Comparison of ENCODE assay signal across 9 mouse cellular contexts in the genomic region with DNA sequence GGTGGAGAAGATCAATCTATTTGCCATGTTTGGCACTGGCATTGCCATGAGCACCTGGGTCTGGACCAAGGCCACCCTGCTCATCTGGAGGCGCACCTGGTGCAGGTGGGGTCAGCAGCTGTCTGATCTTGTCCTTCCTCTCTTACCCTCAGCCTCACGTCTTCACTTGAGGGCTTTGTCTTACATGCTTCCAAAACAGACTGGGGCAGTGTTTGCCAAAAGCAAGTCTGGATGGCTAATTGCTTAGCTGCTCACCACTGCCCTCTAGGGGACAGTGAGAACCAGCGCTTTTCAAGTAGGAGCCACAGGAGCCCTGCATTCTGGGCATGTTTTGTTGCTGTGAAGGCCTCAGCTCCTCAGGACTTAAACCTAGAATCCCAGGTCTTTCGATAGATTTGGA. TPM values are rescaled to one million over a fixed set of nuclear protein-coding genes. Genes with fewer than 3 reads are reported as not detected.
DNase-seq lines count a peak whose midpoint lies in the region; ATAC-seq and TF ChIP-seq lines count a peak whose summit lies in the region.
"Had no signal": no experiment of that assay in that cellular context is flagged by ENCODE, and none has a peak within 500 bp of the region (broad histone marks: within the 10 kb centered on the region; RNA-seq: fewer than 3 reads in every experiment).

No protein-coding gene starts in this region.

- H3K27me3 ChIP-seq in heart, embryonic 11.5 days (ENCODE audit: control insufficient read depth, insufficient read depth, low read length): no peaks in the 10 kb centered on the region
- no peaks in the 10 kb centered on the region for H3K27me3 ChIP-seq in forebrain, embryonic 16.5 days (replicated peaks; ENCODE audit: control insufficient read depth, insufficient read depth, low read length)
- no peaks in the 10 kb centered on the region for H3K27me3 ChIP-seq in hindbrain, postnatal 0 days (ENCODE audit: insufficient read depth, low read length)
- H3K27me3 ChIP-seq in midbrain, embryonic 11.5 days (ENCODE audit: control insufficient read depth, insufficient read depth, low read length): no peaks in the 10 kb centered on the region

- ATAC-seq in heart, embryonic 11.5 days (replicated peaks; ENCODE audit: insufficient number of reproducible peaks, low FRiP score, low TSS enrichment): no peak
- peak; percentile 43 for ATAC-seq in forebrain, embryonic 16.5 days
- peak; percentile 49; the same call in 1 of the 2 replicates for ATAC-seq in hindbrain, postnatal 0 days
- ATAC-seq in midbrain, embryonic 11.5 days (ENCODE audit: low FRiP score): peak; percentile 52

- H3K4me2 ChIP-seq in heart, embryonic 11.5 days: no peak overlapping the region
- H3K4me2 ChIP-seq in forebrain, embryonic 16.5 days (ENCODE audit: low read length): no peak overlapping the region
- no peak overlapping the region for H3K4me2 ChIP-seq in hindbrain, postnatal 0 days (ENCODE audit: low read depth, low read length)
- H3K4me2 ChIP-seq in midbrain, embryonic 11.5 days: no peak overlapping the region

- no peak overlapping the region for H3K27ac ChIP-seq in heart, embryonic 11.5 days (ENCODE audit: low read depth, low read length)
- H3K27ac ChIP-seq in forebrain, embryonic 16.5 days (ENCODE audit: low read length): no peak overlapping the region
- no peak overlapping the region for H3K27ac ChIP-seq in hindbrain, postnatal 0 days
- H3K27ac ChIP-seq in left cerebral cortex, adult 2 months: no peak overlapping the region
- H3K27ac ChIP-seq in midbrain, embryonic 11.5 days (ENCODE audit: low read depth, low read length): no peak overlapping the region

- peaks cover 19% of the 10 kb centered on the region for H3K36me3 ChIP-seq in heart, embryonic 11.5 days (ENCODE audit: control insufficient read depth, insufficient read depth, low read length)
- H3K36me3 ChIP-seq in forebrain, embryonic 16.5 days (ENCODE audit: control insufficient read depth, insufficient read depth): no peaks in the 10 kb centered on the region
- H3K36me3 ChIP-seq in hindbrain, postnatal 0 days (ENCODE audit: insufficient read depth, low read length): no peaks in the 10 kb centered on the region
- H3K36me3 ChIP-seq in midbrain, embryonic 11.5 days (ENCODE audit: control insufficient read depth, insufficient read depth, low read length): peaks cover 11% of the 10 kb centered on the region; the same call in 1 of the 2 replicates

- no peak overlapping the region for H3K9ac ChIP-seq in heart, embryonic 11.5 days (ENCODE audit: low read depth, low read length)
- H3K9ac ChIP-seq in forebrain, embryonic 16.5 days (replicated peaks; ENCODE audit: low read depth, low read length): no peak overlapping the region
- H3K9ac ChIP-seq in hindbrain, postnatal 0 days (replicated peaks; ENCODE audit: low read length): no peak overlapping the region
- no peak overlapping the region for H3K9ac ChIP-seq in midbrain, embryonic 11.5 days (ENCODE audit: low read length)

- H3K4me1 ChIP-seq in heart, embryonic 11.5 days (ENCODE audit: control insufficient read depth, insufficient read depth, low read length): no peaks in the 10 kb centered on the region
- 0 out of 2 replicates have a peak, but pooled peaks cover 5% of the 10 kb centered on the region for H3K4me1 ChIP-seq in forebrain, embryonic 16.5 days (replicated peaks; ENCODE audit: control insufficient read depth, insufficient read depth, low read length)
- H3K4me1 ChIP-seq in hindbrain, postnatal 0 days (ENCODE audit: insufficient read depth, low read length): no peaks in the 10 kb centered on the region
- H3K4me1 ChIP-seq in midbrain, embryonic 11.5 days (ENCODE audit: control insufficient read depth, insufficient read depth, low read length): no peaks in the 10 kb centered on the region

- intact Hi-C loops in left cerebral cortex, adult 2 months (cut with DNase I): loop anchor here (1.0 to 10.0 kb wide), 2 partner anchors 46 to 206 kb away; no protein-coding TSS in a partner anchor

- no peaks in the 10 kb centered on the region for H3K9me3 ChIP-seq in heart, embryonic 11.5 days (replicated peaks; ENCODE audit: control insufficient read depth, low read length)
- no peaks in the 10 kb centered on the region for H3K9me3 ChIP-seq in forebrain, embryonic 16.5 days (ENCODE audit: control insufficient read depth, low read length)
- H3K9me3 ChIP-seq in hindbrain, postnatal 0 days (ENCODE audit: low read length): no peaks in the 10 kb centered on the region
- H3K9me3 ChIP-seq in midbrain, embryonic 11.5 days (ENCODE audit: control insufficient read depth, low read length): no peaks in the 10 kb centered on the region
- H3K9me3 ChIP-seq: megakaryocyte, embryonic 14.5 days had no signal

- peak; percentile 80 to 89 for DNase-seq in heart, adult 18-20 months
- peak; percentile 76 for DNase-seq in cerebellum, adult 11 months
- DNase-seq in hindbrain, postnatal 0 days (ENCODE audit: low spot score): peak; percentile 89
- DNase-seq in left cerebral cortex, adult 2 months (ENCODE audit: extremely low spot score in 1 of 2, low spot score in 2 of 2): peak; percentile 67 to 75
- peak; percentile 93 for DNase-seq in midbrain, embryonic 11.5 days (ENCODE audit: low spot score, missing footprints)
- DNase-seq in spleen, postnatal 36 days (ENCODE audit: low spot score in 2 of 2): peak; percentile 32 to 54

- H3K4me3 ChIP-seq in heart, embryonic 11.5 days (ENCODE audit: low read depth, low read length): no peak overlapping the region
- H3K4me3 ChIP-seq in forebrain, embryonic 16.5 days (replicated peaks; ENCODE audit: low read length): no peak overlapping the region
- no peak overlapping the region for H3K4me3 ChIP-seq in hindbrain, postnatal 0 days (ENCODE audit: low read length)
- H3K4me3 ChIP-seq in left cerebral cortex, adult 2 months: no peak overlapping the region
- H3K4me3 ChIP-seq in midbrain, embryonic 11.5 days (ENCODE audit: low read depth, low read length): no peak overlapping the region
- H3K4me3 ChIP-seq: megakaryocyte, embryonic 14.5 days had no signal

- peak; percentile 94 for TF ChIP-seq CTCF in hindbrain, postnatal 0 days (IDR thresholded peaks at IDR 0.05; ENCODE audit: low read depth)
- peak; percentile 91 for TF ChIP-seq CTCF in left cerebral cortex, adult 2 months (IDR thresholded peaks at IDR 0.05)

- 40% methylated on average over 4 of the region's 4 CpGs for WGBS in heart, embryonic 11.5 days (ENCODE audit: insufficient replicate concordance)
- WGBS in forebrain, embryonic 16.5 days: 41% methylated on average over 4 of the region's 4 CpGs
- 33% methylated on average over 4 of the region's 4 CpGs for WGBS in hindbrain, postnatal 0 days
- WGBS in midbrain, embryonic 11.5 days: 44% methylated on average over 4 of the region's 4 CpGs

RNA-seq across cellular contexts. Expression of gene Ahcyl2, which starts 9.4 kb away (rescaled TPM):
- total RNA-seq in heart, adult 18-20 months (2021): 10 to 100 TPM; 21.8 to 24.2 TPM
- polyA plus RNA-seq in heart, embryonic 11.5 days (2014; fragmentation: Nextera tagmentation; extraction: Ambion mirVana): 9.9 and 11.6 TPM in 2 replicates
- polyA plus RNA-seq in forebrain, embryonic 16.5 days (2015; fragmentation: Nextera tagmentation; extraction: Ambion mirVana): 11.2 and 17.0 TPM in 2 replicates
- 56.8 and 57.5 TPM in 2 replicates for total RNA-seq in hindbrain, postnatal 0 days (2014; rRNA removed)
- polyA plus RNA-seq in hindbrain, postnatal 0 days (2015; fragmentation: Nextera tagmentation; extraction: Ambion mirVana): 19.6 and 23.1 TPM in 2 replicates
- total RNA-seq in left cerebral cortex, adult 2 months (2021): 100 to 1,000 TPM; 137 to 141 TPM
- polyA plus RNA-seq in midbrain, embryonic 11.5 days (2014; fragmentation: Nextera tagmentation; extraction: Ambion mirVana): 11.3 and 11.8 TPM in 2 replicates

RNA-seq across cellular contexts. Expression of gene Smo, which starts 23.1 kb away (rescaled TPM):
- total RNA-seq in heart, adult 18-20 months (2021): 1 to 10 TPM; 6.5 to 6.9 TPM
- 21.8 and 22.4 TPM in 2 replicates for polyA plus RNA-seq in heart, embryonic 11.5 days (2014; fragmentation: Nextera tagmentation; extraction: Ambion mirVana)
- polyA plus RNA-seq in forebrain, embryonic 16.5 days (2015; fragmentation: Nextera tagmentation; extraction: Ambion mirVana): 11.5 and 11.7 TPM in 2 replicates
- 74.3 and 78.0 TPM in 2 replicates for total RNA-seq in hindbrain, postnatal 0 days (2014; rRNA removed)
- 11.8 and 12.8 TPM in 2 replicates for polyA plus RNA-seq in hindbrain, postnatal 0 days (2015; fragmentation: Nextera tagmentation; extraction: Ambion mirVana)
- 1 to 10 TPM; 9.0 to 9.2 TPM for total RNA-seq in left cerebral cortex, adult 2 months (2021)
- 38.6 and 44.5 TPM in 2 replicates for polyA plus RNA-seq in midbrain, embryonic 11.5 days (2014; fragmentation: Nextera tagmentation; extraction: Ambion mirVana)

Comparison
In these comparisons a context has a peak if more than half of its experiments do, and no peak if none do; other contexts are left out.
1. DNase-seq: peak in every context shown above with its lines; median percentile 93 in midbrain, embryonic 11.5 days; 89 in hindbrain, postnatal 0 days; 84 in heart, adult 18-20 months; 76 in cerebellum, adult 11 months; 71 in left cerebral cortex, adult 2 months; 43 in spleen, postnatal 36 days.